Mouse (Mus musculus) ES-E14 (cell line): ENCODE data around the gene Ankfn1.

Experiments used
- HCFC1 ChIP-seq: IDR thresholded peaks from 2 replicates; pipeline ENCODE4 v1.6.1; 2012; ENCODE audit warnings: low read length, inconsistent platforms, borderline replicate concordance; ENCODE audit not compliant: insufficient read depth
- MAFK ChIP-seq: IDR thresholded peaks from 2 replicates; pipeline ENCODE4 v1.6.1; 2014; ENCODE audit warnings: mild to moderate bottlenecking, low read depth, low read length, inconsistent platforms; ENCODE audit not compliant: insufficient read depth
- ZC3H11A ChIP-seq: IDR thresholded peaks from 2 replicates; pipeline ENCODE4 v1.6.1; 2012; ENCODE audit warnings: low read depth, mild to moderate bottlenecking, inconsistent platforms, low read length, borderline replicate concordance
- ZNF384 ChIP-seq: IDR thresholded peaks from 2 replicates; pipeline ENCODE4 v1.6.1; 2012; ENCODE audit warnings: low read depth, low read length, inconsistent platforms

DNA sequence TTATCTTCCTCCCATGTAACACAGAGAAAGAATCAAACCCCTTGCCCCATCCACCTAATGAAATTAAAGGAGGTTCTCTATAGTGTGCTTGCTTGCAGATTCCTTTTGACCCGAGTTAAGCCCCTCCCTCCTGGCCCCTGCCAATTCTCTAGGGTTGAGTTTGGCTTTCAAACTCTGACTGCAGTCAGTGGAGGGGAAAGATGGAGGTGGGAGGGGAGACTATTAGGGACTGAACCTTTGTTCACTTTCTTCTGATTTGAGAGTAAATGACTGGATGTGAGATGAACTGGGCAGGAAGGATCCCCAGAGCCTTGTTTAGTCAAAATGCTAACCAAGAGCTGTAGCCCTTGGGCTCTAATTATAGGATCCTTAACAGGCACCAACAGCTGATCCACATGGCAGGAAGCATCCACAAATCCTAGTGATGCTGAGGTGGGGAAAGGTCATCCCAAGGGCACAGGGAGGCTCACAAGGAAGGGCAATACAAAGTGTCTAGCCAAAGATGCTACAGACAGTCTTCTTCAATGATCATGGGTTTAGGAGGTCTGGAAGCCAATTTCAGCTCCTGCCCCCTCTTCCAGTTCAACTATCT lies 103.4 kb downstream of the Ankfn1 start:
- TF ChIP-seq ZNF384 (no peak), ZC3H11A (no peak), HCFC1 (no peak), MAFK (no peak)
